Mouse (Mus musculus): ENCODE measurements around the gene Tmc7. TPM values are rescaled to one million over a fixed set of nuclear protein-coding genes. Genes with fewer than 3 reads are reported as not detected.

Gene Tmc7
- total and polyA plus RNA-seq, 3 experiments: not detected

DNA sequence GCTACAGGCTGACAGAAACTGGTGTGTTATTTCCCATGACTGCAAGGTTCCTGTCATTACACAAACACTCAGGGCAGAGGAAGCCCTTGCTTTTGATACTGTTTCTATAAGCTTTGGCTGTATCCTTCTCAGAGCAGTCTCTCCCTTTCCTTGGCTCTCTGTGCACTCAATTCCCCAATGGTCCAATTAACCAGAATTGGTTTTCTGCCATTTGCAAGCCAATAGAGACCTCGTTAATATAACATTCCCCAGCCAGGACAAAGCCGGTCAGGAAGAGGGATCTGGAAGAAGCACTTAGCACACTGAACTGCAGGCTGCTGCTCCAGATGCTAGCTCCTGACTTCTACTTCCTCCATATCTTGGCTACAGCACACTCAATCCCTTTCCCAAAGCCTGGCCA lies 30.2 kb downstream of the Tmc7 start:
- DNase-seq (ENCODE audit: low read depth, low spot score): no peak
- Histone ChIP-seq H3K9ac (ENCODE audit: control insufficient read depth, low read depth, low read length, poor library complexity, severe bottlenecking) (no peak overlapping the region), H3K27ac (ENCODE audit: control insufficient read depth, low read depth, low read length) (no peak overlapping the region), H3K27me3 (ENCODE audit: control insufficient read depth in 1 of 2, insufficient read depth in 2 of 2, low read length in 2 of 2) (no peaks in the 10 kb centered on the region), H3K9me3 (replicated peaks; ENCODE audit: insufficient read depth, low read length) (no peaks in the 10 kb centered on the region), H3K4me1 (ENCODE audit: control insufficient read depth in 1 of 2, insufficient read depth in 2 of 2, low read length in 2 of 2) (no peaks in the 10 kb centered on the region), H3K4me3 (ENCODE audit: control insufficient read depth in 1 of 2, insufficient read depth in 1 of 2, low read depth in 2 of 2, low read length in 2 of 2) (no peak overlapping the region), H3K36me3 (ENCODE audit: control insufficient read depth in 1 of 2, insufficient read depth in 2 of 2, low read length in 2 of 2) (no peaks in the 10 kb centered on the region), H3K79me2 (ENCODE audit: control insufficient read depth, insufficient read depth, low read length, poor library complexity) (no peaks in the 10 kb centered on the region)
- TF ChIP-seq EP300 (IDR thresholded peaks at IDR 0.05; ENCODE audit: low read depth in 1 of 2, low read length in 2 of 2): no peak
- TF ChIP-seq JUND (IDR thresholded peaks at IDR 0.05; ENCODE audit: low read depth, low read length): no peak
- no peak for TF ChIP-seq USF2 (IDR thresholded peaks at IDR 0.05; ENCODE audit: borderline replicate concordance in 1 of 2, insufficient read depth in 1 of 2, low read depth in 1 of 2, low read length in 2 of 2)
- TF ChIP-seq NELFE (IDR thresholded peaks at IDR 0.05; ENCODE audit: low read depth, low read length): no peak
- TF ChIP-seq CHD2 (IDR thresholded peaks at IDR 0.05; ENCODE audit: low read length): no peak
- no peak for TF ChIP-seq MYB (IDR thresholded peaks at IDR 0.05; ENCODE audit: low read depth, low read length)
- no peak for TF ChIP-seq GATA1 (IDR thresholded peaks at IDR 0.05; ENCODE audit: low read depth, low read length)
- no peak for TF ChIP-seq MAX (IDR thresholded peaks at IDR 0.05; ENCODE audit: low read length)
- no peak for TF ChIP-seq HCFC1 (IDR thresholded peaks at IDR 0.05; ENCODE audit: low read depth, low read length)
- TF ChIP-seq ZC3H11A (IDR thresholded peaks at IDR 0.05; ENCODE audit: low read depth, low read length): no peak
- TF ChIP-seq KAT2A (conservative IDR thresholded peaks at IDR 0.05; ENCODE audit: low read depth, low read length): no peak
- no peak for TF ChIP-seq ZKSCAN1 (IDR thresholded peaks at IDR 0.05; ENCODE audit: low read depth, low read length)

GRCm38 (mm10) chr7:118553881-118554280 lies 30.7 kb downstream of the Tmc7 start:
- no peaks in the 10 kb centered on the region for H3K36me3 ChIP-seq (ENCODE audit: control insufficient read depth in 1 of 2, insufficient read depth in 2 of 2, low read length in 2 of 2)
- DNase-seq (ENCODE audit: low read depth, low spot score): peak; percentile 4
- H3K9me3 ChIP-seq (replicated peaks; ENCODE audit: insufficient read depth, low read length): no peaks in the 10 kb centered on the region
- no peaks in the 10 kb centered on the region for H3K4me1 ChIP-seq (ENCODE audit: control insufficient read depth in 1 of 2, insufficient read depth in 2 of 2, low read length in 2 of 2)
- H3K27ac ChIP-seq (ENCODE audit: control insufficient read depth, low read depth, low read length): no peak overlapping the region
- no peaks in the 10 kb centered on the region for H3K79me2 ChIP-seq (ENCODE audit: control insufficient read depth, insufficient read depth, low read length, poor library complexity)
- H3K9ac ChIP-seq (ENCODE audit: control insufficient read depth, low read depth, low read length, poor library complexity, severe bottlenecking): no peak overlapping the region
- no peak overlapping the region for H3K4me3 ChIP-seq (ENCODE audit: control insufficient read depth in 1 of 2, insufficient read depth in 1 of 2, low read depth in 2 of 2, low read length in 2 of 2)
- TF ChIP-seq ZC3H11A (IDR thresholded peaks at IDR 0.05; ENCODE audit: low read depth, low read length): no peak
- TF ChIP-seq ZMIZ1 (IDR thresholded peaks at IDR 0.05; ENCODE audit: low read depth, low read length): no peak
- TF ChIP-seq TAL1 (IDR thresholded peaks at IDR 0.05; ENCODE audit: low read length): no peak
- no peak for TF ChIP-seq ELF1 (IDR thresholded peaks at IDR 0.05; ENCODE audit: low read depth, low read length)
- TF ChIP-seq RAD21 (IDR thresholded peaks at IDR 0.05; ENCODE audit: low read depth, low read length): no peak; the same call in 1 of the 2 replicates
- no peak for TF ChIP-seq NELFE (IDR thresholded peaks at IDR 0.05; ENCODE audit: low read depth, low read length)
- no peak for TF ChIP-seq MXI1 (IDR thresholded peaks at IDR 0.05; ENCODE audit: low read depth, low read length)
- no peak for TF ChIP-seq TBP (IDR thresholded peaks at IDR 0.05; ENCODE audit: low read depth, low read length)
- TF ChIP-seq CTCF (IDR thresholded peaks at IDR 0.05 in 2 of 3, conservative IDR thresholded peaks at IDR 0.05 in 1 of 3; ENCODE audit: control insufficient read depth in 1 of 3, insufficient read depth in 1 of 3, low read depth in 2 of 3, low read length in 3 of 3, poor library complexity in 1 of 3, severe bottlenecking in 1 of 3): peak; percentile 7 to 19 (median 12); a peak in 1 of 6 replicates
- 0 out of 2 replicates have a peak, but pooled peaks have one; percentile 18 for TF ChIP-seq SMC3 (IDR thresholded peaks at IDR 0.05; ENCODE audit: low read depth, low read length)
- no peak for TF ChIP-seq POLR2A (IDR thresholded peaks at IDR 0.05; ENCODE audit: control insufficient read depth in 1 of 2, insufficient read depth in 1 of 2, low read depth in 1 of 2, low read length in 2 of 2, poor library complexity in 1 of 2)
- no peak for TF ChIP-seq TCF12 (IDR thresholded peaks at IDR 0.05; ENCODE audit: low read depth, low read length)
- H3K27me3 ChIP-seq (ENCODE audit: control insufficient read depth in 1 of 2, insufficient read depth in 2 of 2, low read length in 2 of 2): no peaks in the 10 kb centered on the region

All from MEL (cell line).